Mouse (Mus musculus): ENCODE measurements at regions not wholly inside any gene's neighbourhood (a gene's known extent, or its start where the extent isn't known, plus 50 kb on each side); places are given as distances from the start of the nearest gene placed in this dataset.

GRCm38 (mm10) chr15:52564078-52564477 lies 1320.6 kb upstream of the Gm7489 start:
- no peak for DNase-seq (ENCODE audit: low spot score)
- intact Hi-C loops (cut with DNase I): no loop called here

- no peak for DNase-seq (ENCODE audit: low spot score)
- intact Hi-C loops (cut with DNase I): no loop called here
Measured at GRCm38 (mm10) chr15:52565449-52565851, 1319.3 kb upstream of the Gm7489 start.

DNA sequence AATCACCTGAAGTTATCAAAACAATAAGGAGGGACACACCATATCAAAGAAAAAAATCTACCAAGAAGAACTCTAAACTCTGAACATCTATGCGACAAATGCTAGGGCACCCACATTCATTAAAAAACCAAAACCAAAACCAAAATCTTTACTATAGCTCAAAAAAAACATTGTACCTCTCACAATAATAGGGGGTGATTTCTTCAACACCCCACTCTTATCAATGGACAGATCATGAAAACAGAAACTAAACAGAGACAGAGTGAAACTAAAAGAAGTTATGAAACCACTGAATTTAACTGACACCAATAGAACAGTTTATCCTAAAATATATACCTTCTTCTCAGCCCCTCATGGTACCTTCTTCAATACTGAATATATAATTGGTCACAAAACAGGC lies 1314.5 kb upstream of the Gm7489 start:
- DNase-seq (ENCODE audit: low spot score): no peak
- intact Hi-C loops (cut with DNase I): no loop called here

DNA sequence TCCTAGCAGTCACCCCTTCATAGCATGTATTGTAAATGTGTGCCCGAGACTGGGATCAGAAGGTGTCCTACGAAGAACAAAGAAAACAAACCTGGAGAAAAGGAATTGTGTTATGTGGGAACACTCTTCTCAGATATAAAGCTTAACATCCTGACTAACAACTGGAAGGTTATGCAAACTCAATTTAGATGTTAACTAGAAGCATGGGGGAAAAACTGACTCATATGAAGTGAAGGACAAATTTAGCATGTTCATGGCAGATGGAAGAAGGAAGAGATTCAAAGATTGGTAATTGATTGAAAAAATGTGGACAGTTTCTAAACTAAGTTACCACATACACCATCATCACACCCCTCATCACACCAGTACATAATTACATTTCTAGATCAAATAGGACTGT lies 1307.1 kb upstream of the Gm7489 start:
- no peak for DNase-seq (ENCODE audit: low spot score)
- intact Hi-C loops (cut with DNase I): no loop called here

- no peak for DNase-seq (ENCODE audit: low spot score)
- intact Hi-C loops (cut with DNase I): no loop called here
Measured at GRCm38 (mm10) chr15:52589391-52589790, 1295.3 kb upstream of the Gm7489 start.

- intact Hi-C loops (cut with DNase I): no loop called here
- no peak for DNase-seq (ENCODE audit: low spot score)
Measured at GRCm38 (mm10) chr15:52599511-52599910, 1285.2 kb upstream of the Gm7489 start.

GRCm38 (mm10) chr15:52599957-52600356 lies 1284.7 kb upstream of the Gm7489 start:
- intact Hi-C loops (cut with DNase I): no loop called here
- no peak for DNase-seq (ENCODE audit: low spot score)

DNA sequence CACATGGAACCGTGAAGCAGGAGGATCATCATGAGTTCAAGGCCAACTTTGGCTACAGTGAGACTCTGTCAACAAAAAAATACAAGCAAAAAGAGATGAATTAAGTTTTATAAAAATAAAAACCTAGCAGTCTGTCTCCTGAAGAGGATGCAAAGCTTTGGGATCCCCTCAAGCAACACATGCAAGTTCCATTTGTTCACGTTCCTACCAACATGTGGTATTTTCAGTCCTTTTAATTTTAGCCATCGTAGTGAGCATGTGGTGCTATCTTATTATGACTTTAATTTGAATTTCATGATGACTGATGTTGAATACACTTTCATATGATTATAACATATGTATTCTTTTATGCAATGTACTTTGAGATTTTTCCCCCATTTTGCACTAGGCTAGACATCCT lies 1244.9 kb upstream of the Gm7489 start:
- intact Hi-C loops (cut with DNase I): no loop called here
- no peak for DNase-seq (ENCODE audit: low spot score)

GRCm38 (mm10) chr15:52645961-52646360 lies 1238.7 kb upstream of the Gm7489 start:
- no peak for DNase-seq (ENCODE audit: low spot score)
- intact Hi-C loops (cut with DNase I): no loop called here

GRCm38 (mm10) chr15:52657916-52658315 lies 1226.8 kb upstream of the Gm7489 start:
- intact Hi-C loops (cut with DNase I): no loop called here
- DNase-seq (ENCODE audit: low spot score): no peak

Measured in heart, postnatal 25 days (tissue).